23 mouse cellular contexts compared by ENCODE assay signal in the genomic region with DNA sequence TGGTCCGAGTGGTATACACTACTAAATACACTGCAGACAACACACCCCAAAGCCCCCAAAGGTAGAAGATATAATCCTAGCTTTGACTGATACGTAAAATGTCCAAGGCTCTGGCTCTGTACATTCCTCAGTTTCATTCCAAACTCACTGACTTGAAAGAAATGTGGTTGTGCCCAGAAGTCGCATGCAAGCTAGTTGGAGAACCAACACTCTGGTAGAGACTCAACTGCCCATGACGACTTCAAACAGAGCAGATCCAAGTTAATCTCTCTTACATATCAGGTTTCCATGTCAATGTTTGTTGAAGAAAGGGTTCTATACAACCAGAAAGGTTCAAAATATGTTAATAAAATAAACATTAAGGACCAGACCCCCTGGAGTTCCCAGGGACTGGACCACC.
"Had no signal": no experiment of that assay in that cellular context is flagged by ENCODE, and none has a peak within 500 bp of the region (broad histone marks: within the 10 kb centered on the region; RNA-seq: fewer than 3 reads in every experiment).

No protein-coding gene starts in this region.

- H3K9me3 ChIP-seq: heart, embryonic 13.5 days; heart, embryonic 15.5 days; hindbrain, embryonic 13.5 days; hindbrain, embryonic 15.5 days; limb, embryonic 13.5 days; limb, embryonic 15.5 days; liver, embryonic 12.5 days had no signal

- ATAC-seq: hindbrain, postnatal 0 days; intestine, embryonic 16.5 days; liver, embryonic 12.5 days had no signal

- H3K9ac ChIP-seq: heart, embryonic 13.5 days; heart, embryonic 15.5 days; hindbrain, embryonic 13.5 days; hindbrain, embryonic 15.5 days; limb, embryonic 13.5 days; limb, embryonic 15.5 days; liver, embryonic 12.5 days; liver, embryonic 14.5 days had no signal

- H3K36me3 ChIP-seq: heart, embryonic 13.5 days; heart, embryonic 15.5 days; hindbrain, embryonic 13.5 days; hindbrain, embryonic 15.5 days; limb, embryonic 13.5 days; limb, embryonic 15.5 days; liver, embryonic 12.5 days had no signal

- H3K27ac ChIP-seq: heart, adult 2 months; heart, embryonic 13.5 days; heart, embryonic 15.5 days; hindbrain, embryonic 13.5 days; hindbrain, embryonic 15.5 days; hindbrain, postnatal 0 days; limb, embryonic 13.5 days; limb, embryonic 15.5 days; liver, embryonic 12.5 days; liver, embryonic 14.5 days had no signal

- H3K27me3 ChIP-seq: heart, embryonic 13.5 days; heart, embryonic 15.5 days; hindbrain, embryonic 13.5 days; hindbrain, embryonic 15.5 days; limb, embryonic 13.5 days; limb, embryonic 15.5 days; liver, embryonic 12.5 days had no signal

- H3K4me2 ChIP-seq: heart, embryonic 11.5 days; heart, embryonic 13.5 days; heart, embryonic 15.5 days; hindbrain, embryonic 13.5 days; hindbrain, embryonic 15.5 days; limb, embryonic 13.5 days; limb, embryonic 15.5 days; liver, embryonic 12.5 days had no signal

- H3K4me3 ChIP-seq: heart, adult 2 months; heart, embryonic 13.5 days; heart, embryonic 15.5 days; hindbrain, embryonic 13.5 days; hindbrain, embryonic 15.5 days; limb, embryonic 13.5 days; limb, embryonic 15.5 days; liver, embryonic 12.5 days had no signal

- DNase-seq: gastrocnemius, postnatal 14 days; gastrocnemius, postnatal 36 days; heart, adult 11 months; heart, adult 2 months; heart, postnatal 14 days; heart, postnatal 36 days; kidney, adult 11 months; kidney, postnatal 14 days; kidney, postnatal 36 days; layer of hippocampus, adult 9-11 months; layer of hippocampus, postnatal 36 days; left cerebral cortex, postnatal 4 days had no signal
